ENCODE assay signal across 9 mouse cellular contexts in the genomic region with DNA sequence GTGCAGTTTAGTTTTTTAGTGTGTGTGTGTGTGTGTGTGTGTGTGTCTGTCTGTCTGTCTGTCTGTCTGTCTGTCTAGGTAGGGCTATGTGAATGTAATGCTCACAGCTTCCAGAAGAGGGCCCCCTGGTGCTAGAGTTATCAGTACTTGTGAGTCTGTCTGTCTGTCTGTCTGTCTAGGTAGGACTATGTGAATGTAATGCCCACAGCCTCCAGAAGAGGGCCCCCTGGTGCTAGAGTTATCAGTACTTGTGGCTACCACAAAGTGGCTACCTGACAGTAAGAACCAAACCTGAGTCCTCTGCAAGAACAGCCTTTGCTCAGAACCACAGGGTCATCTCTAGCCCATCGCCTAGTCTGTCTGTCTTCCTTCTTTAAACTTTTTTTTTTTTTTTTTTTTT. TPM values are rescaled to one million over a fixed set of nuclear protein-coding genes. Genes with fewer than 3 reads are reported as not detected.
DNase-seq lines count a peak whose midpoint lies in the region; ATAC-seq and TF ChIP-seq lines count a peak whose summit lies in the region.
"Had no signal": no experiment of that assay in that cellular context is flagged by ENCODE, and none has a peak within 500 bp of the region (broad histone marks: within the 10 kb centered on the region; RNA-seq: fewer than 3 reads in every experiment).

No protein-coding gene starts in this region.

- no peaks in the 10 kb centered on the region for H3K4me1 ChIP-seq in kidney, embryonic 15.5 days
- H3K4me1 ChIP-seq in heart, postnatal 0 days (ENCODE audit: control insufficient read depth, insufficient read depth) = no peaks in the 10 kb centered on the region

- H3K36me3 ChIP-seq in kidney, embryonic 15.5 days = peaks cover 6% of the 10 kb centered on the region; the same call in 1 of the 2 replicates
- no peaks in the 10 kb centered on the region for H3K36me3 ChIP-seq in heart, postnatal 0 days (replicated peaks; ENCODE audit: control insufficient read depth, insufficient read depth, low read length)

- no peak for TF ChIP-seq EP300 in heart, postnatal 0 days (IDR thresholded peaks at IDR 0.05; ENCODE audit: low read depth)

- TF ChIP-seq CTCF in heart, postnatal 0 days (IDR thresholded peaks at IDR 0.05; ENCODE audit: low read depth) = peak; percentile 58

- no peak overlapping the region for H3K9ac ChIP-seq in kidney, embryonic 15.5 days
- no peak overlapping the region for H3K9ac ChIP-seq in heart, postnatal 0 days (replicated peaks; ENCODE audit: low read depth, low read length)
- H3K9ac ChIP-seq: heart, embryonic 13.5 days had no signal

- no peak overlapping the region for H3K4me3 ChIP-seq in kidney, embryonic 15.5 days (replicated peaks)
- no peak overlapping the region for H3K4me3 ChIP-seq in heart, postnatal 0 days (ENCODE audit: low read depth, low read length)
- H3K4me3 ChIP-seq: heart, embryonic 13.5 days had no signal

- no peak for ATAC-seq in kidney, embryonic 15.5 days (replicated peaks; ENCODE audit: low FRiP score)
- no peak for ATAC-seq in heart, postnatal 0 days (ENCODE audit: insufficient read depth, low read depth)

- no peak overlapping the region for H3K4me2 ChIP-seq in kidney, embryonic 15.5 days
- H3K4me2 ChIP-seq in heart, postnatal 0 days (ENCODE audit: low read depth, low read length) = no peak overlapping the region
- H3K4me2 ChIP-seq: heart, embryonic 13.5 days had no signal

- peak; percentile 79 for DNase-seq in kidney, adult 18-20 months
- DNase-seq in ZHBTc4 (ENCODE audit: low read depth, low spot score) = peak; percentile 94
- DNase-seq in embryo, embryonic 10 days (ENCODE audit: low spot score) = peak; percentile 76
- peak; percentile 44 for DNase-seq in heart, postnatal 0 days (ENCODE audit: low spot score)
- DNase-seq in left cerebral cortex, postnatal 36 days (ENCODE audit: low spot score in 2 of 2) = peak; percentile 14 to 16
- DNase-seq in naive thymus-derived CD4-positive, alpha-beta T cell, adult 2 months (ENCODE audit: low read depth) = peak; percentile 80
- peak; percentile 56 to 59 for DNase-seq in thymus, postnatal 36 days

- intact Hi-C loops in left cerebral cortex, postnatal 36 days (cut with DNase I) = no loop called here

- WGBS in kidney, embryonic 15.5 days = 78% methylated on average over 1 of the region's 1 CpGs
- 88% methylated on average over 1 of the region's 1 CpGs for WGBS in heart, postnatal 0 days

- H3K27me3 ChIP-seq in kidney, embryonic 15.5 days = no peaks in the 10 kb centered on the region
- no peaks in the 10 kb centered on the region for H3K27me3 ChIP-seq in heart, postnatal 0 days (ENCODE audit: control insufficient read depth, insufficient read depth, low read length)
- H3K27me3 ChIP-seq: heart, embryonic 13.5 days had no signal

- no peaks in the 10 kb centered on the region for H3K9me3 ChIP-seq in kidney, embryonic 15.5 days (replicated peaks)
- no peaks in the 10 kb centered on the region for H3K9me3 ChIP-seq in heart, postnatal 0 days (replicated peaks; ENCODE audit: control insufficient read depth, low read length)
- H3K9me3 ChIP-seq: heart, embryonic 13.5 days had no signal

- no peak overlapping the region for H3K27ac ChIP-seq in kidney, embryonic 15.5 days
- H3K27ac ChIP-seq in heart, postnatal 0 days (ENCODE audit: low read depth) = no peak overlapping the region
- H3K27ac ChIP-seq: heart, embryonic 13.5 days had no signal

RNA-seq across cellular contexts. Expression of gene Usp49, which starts 16.2 kb away (rescaled TPM):
- polyA plus RNA-seq in kidney, embryonic 15.5 days (2015; fragmentation: Nextera tagmentation; extraction: Ambion mirVana) = 4.6 and 5.0 TPM in 2 replicates
- 3.5 and 10.8 TPM in 2 replicates for total RNA-seq in heart, postnatal 0 days (2014; rRNA removed; ENCODE audit: low replicate concordance)
- polyA plus RNA-seq in heart, postnatal 0 days (2015; fragmentation: Nextera tagmentation; extraction: Ambion mirVana) = 1.4 TPM in 2 replicates
- total RNA-seq in left cerebral cortex, postnatal 36 days (2021) = 10 to 100 TPM; 10.6 to 13.5 TPM

RNA-seq across cellular contexts. Expression of gene Gm20517, which starts 35.3 kb away (rescaled TPM):
- 0.81 and 1.4 TPM in 2 replicates for polyA plus RNA-seq in kidney, embryonic 15.5 days (2015; fragmentation: Nextera tagmentation; extraction: Ambion mirVana)
- 2.3 TPM in 1 of 2 replicates, not detected in the other for total RNA-seq in heart, postnatal 0 days (2014; rRNA removed; ENCODE audit: low replicate concordance)
- 1.4 and 1.7 TPM in 2 replicates for polyA plus RNA-seq in heart, postnatal 0 days (2015; fragmentation: Nextera tagmentation; extraction: Ambion mirVana)
- 1 to 10 TPM; 4.5 to 7.8 TPM for total RNA-seq in left cerebral cortex, postnatal 36 days (2021)

RNA-seq across cellular contexts. Expression of gene Med20, which starts 35.3 kb away (rescaled TPM):
- 45.7 TPM in 2 replicates for polyA plus RNA-seq in kidney, embryonic 15.5 days (2015; fragmentation: Nextera tagmentation; extraction: Ambion mirVana)
- total RNA-seq in heart, postnatal 0 days (2014; rRNA removed; ENCODE audit: low replicate concordance) = 26.5 and 30.1 TPM in 2 replicates
- polyA plus RNA-seq in heart, postnatal 0 days (2015; fragmentation: Nextera tagmentation; extraction: Ambion mirVana) = 21.8 and 26.3 TPM in 2 replicates
- total RNA-seq in left cerebral cortex, postnatal 36 days (2021) = 10 to 100 TPM; 24.7 to 30.7 TPM

RNA-seq across cellular contexts. Expression of gene Bysl, which starts 35.4 kb away (rescaled TPM):
- polyA plus RNA-seq in kidney, embryonic 15.5 days (2015; fragmentation: Nextera tagmentation; extraction: Ambion mirVana) = 23.8 and 26.5 TPM in 2 replicates
- total RNA-seq in heart, postnatal 0 days (2014; rRNA removed; ENCODE audit: low replicate concordance) = 14.3 and 17.4 TPM in 2 replicates
- 15.8 and 19.9 TPM in 2 replicates for polyA plus RNA-seq in heart, postnatal 0 days (2015; fragmentation: Nextera tagmentation; extraction: Ambion mirVana)
- 10 to 100 TPM; 17.5 to 18.1 TPM for total RNA-seq in left cerebral cortex, postnatal 36 days (2021)

RNA-seq across cellular contexts. Expression of gene Tomm6, which starts 41.5 kb away (rescaled TPM):
- polyA plus RNA-seq in kidney, embryonic 15.5 days (2015; fragmentation: Nextera tagmentation; extraction: Ambion mirVana) = 381 and 386 TPM in 2 replicates
- 141 and 171 TPM in 2 replicates for total RNA-seq in heart, postnatal 0 days (2014; rRNA removed; ENCODE audit: low replicate concordance)
- 334 and 345 TPM in 2 replicates for polyA plus RNA-seq in heart, postnatal 0 days (2015; fragmentation: Nextera tagmentation; extraction: Ambion mirVana)
- 100 to 1,000 TPM; 206 to 219 TPM for total RNA-seq in left cerebral cortex, postnatal 36 days (2021)

Comparison
In these comparisons a context has a peak if more than half of its experiments do, and no peak if none do; other contexts are left out.
1. DNase-seq: peak in every context shown above with its lines; median percentile 94 in ZHBTc4; 80 in naive thymus-derived CD4-positive, alpha-beta T cell, adult 2 months; 79 in kidney, adult 18-20 months; 76 in embryo, embryonic 10 days; 58 in thymus, postnatal 36 days; 44 in heart, postnatal 0 days; 15 in left cerebral cortex, postnatal 36 days.